Mouse (Mus musculus) liver, postnatal 0 days (tissue): ENCODE results near the gene Rasgef1b. TPM values are rescaled to one million over a fixed set of nuclear protein-coding genes. Genes with fewer than 3 reads are reported as not detected.

Experiments used
- ATAC-seq: fragments of 200-750 bp; cut with Nextera tagmentation; 2 replicates; pipeline ENCODE4 v1.8.0; 2017; ENCODE audit warnings: mild to moderate bottlenecking, moderate library complexity
- DNase-seq: peaks from one replicate; pipeline ENCODE4 v3.0.0-alpha.2; 2016
- H3K27ac ChIP-seq: fragments of 300-500 bp; sonication (generic); 2 replicates; pipeline ENCODE4 v1.5.1; 2014; ENCODE audit warnings: antibody characterized with exemption, moderate library complexity, mild to moderate bottlenecking, low read depth
- H3K27me3 ChIP-seq: fragments of 300-500 bp; sonication (generic); 2 replicates; pipeline ENCODE4 v1.6.1; 2014; ENCODE audit warnings: low read length, control low read depth, mixed read lengths; ENCODE audit not compliant: insufficient read depth
- H3K36me3 ChIP-seq: fragments of 300-500 bp; sonication (generic); replicated peaks from 2 replicates; pipeline ENCODE4 v1.6.1; 2014; ENCODE audit warnings: mild to moderate bottlenecking, control low read depth, low read length, moderate library complexity, mixed read lengths; ENCODE audit not compliant: insufficient read depth
- H3K4me1 ChIP-seq: fragments of 300-500 bp; sonication (generic); 2 replicates; pipeline ENCODE4 v1.6.1; 2014; ENCODE audit warnings: antibody characterized with exemption, mild to moderate bottlenecking, control low read depth; ENCODE audit not compliant: insufficient read depth
- H3K4me2 ChIP-seq: fragments of 300-500 bp; sonication (generic); 2 replicates; pipeline ENCODE4 v1.6.1; 2014; ENCODE audit warnings: low read depth, mild to moderate bottlenecking, low read length, moderate library complexity, mixed read lengths
- H3K4me3 ChIP-seq: fragments of 300-500 bp; sonication (generic); 2 replicates; pipeline ENCODE4 v1.5.1; 2014; ENCODE audit warnings: low read depth, low read length
- H3K9ac ChIP-seq: fragments of 300-500 bp; sonication (generic); replicated peaks from 2 replicates; pipeline ENCODE4 v1.6.1; 2014; ENCODE audit warnings: mild to moderate bottlenecking, moderate library complexity
- H3K9me3 ChIP-seq: fragments of 300-500 bp; sonication (generic); 2 replicates; pipeline ENCODE4 v1.6.1; 2016; ENCODE audit warnings: mild to moderate bottlenecking, control low read depth, low read length, mixed read lengths
- CTCF ChIP-seq: sonication (generic); IDR thresholded peaks from 2 replicates; pipeline ENCODE4 v1.5.1; 2016; ENCODE audit warnings: antibody characterized with exemption, low read depth
- EP300 ChIP-seq: IDR thresholded peaks from 2 replicates; pipeline ENCODE4 v1.6.1; 2016; ENCODE audit warnings: antibody characterized with exemption, low read depth, mild to moderate bottlenecking
- WGBS: fragments of 180-500 bp; shearing (Covaris S2); extraction: QIAGEN DNeasy Blood & Tissue Kit; methylation state at CpG from one replicate; pipeline ENCODE4 v1.1.7; 2014; ENCODE audit not compliant: insufficient replicate concordance; 5-methylcytosine and 5-hydroxymethylcytosine counted together
- polyA plus RNA-seq: library from polyadenylated mRNA; unstranded; fragments of >200 nt; fragmentation: Nextera tagmentation; extraction: Ambion mirVana; gene quantifications from 2 replicates; pipeline ENCODE4 v1.2.1, GENCODE M21; 2015

The Rasgef1b gene
- polyA plus RNA-seq, 1 experiment from 2014 or later = 11.8 TPM

- no peak overlapping the region for H3K27ac ChIP-seq
- no peak overlapping the region for H3K4me3 ChIP-seq
- no peak for DNase-seq
- H3K9me3 ChIP-seq = no peaks in the 10 kb centered on the region
- no peak overlapping the region for H3K9ac ChIP-seq
- TF ChIP-seq EP300 = no peak
- no peak for TF ChIP-seq CTCF
- H3K36me3 ChIP-seq = no peaks in the 10 kb centered on the region
- WGBS = 47% methylated on average over 7 of the region's 7 CpGs
- no peak for ATAC-seq
- H3K27me3 ChIP-seq = no peaks in the 10 kb centered on the region
- H3K4me1 ChIP-seq = no peaks in the 10 kb centered on the region; the same call in 1 of the 2 replicates
- no peak overlapping the region for H3K4me2 ChIP-seq
Observed at GRCm38 (mm10) chr5:99499404-99500089, 229.3 kb downstream of the Rasgef1b start.

GRCm38 (mm10) chr5:99497856-99498255 is 231.0 kb downstream of the Rasgef1b start:
- no peaks in the 10 kb centered on the region for H3K9me3 ChIP-seq
- ATAC-seq (no peak), DNase-seq (no peak)
- H3K27me3 ChIP-seq = no peaks in the 10 kb centered on the region
- H3K4me2 ChIP-seq = no peak overlapping the region
- no peak for TF ChIP-seq EP300
- TF ChIP-seq CTCF = no peak
- 59% methylated on average over 11 of the region's 11 CpGs for WGBS
- no peak overlapping the region for H3K4me3 ChIP-seq
- H3K9ac ChIP-seq = no peak overlapping the region
- no peak overlapping the region for H3K27ac ChIP-seq
- no peaks in the 10 kb centered on the region for H3K36me3 ChIP-seq
- H3K4me1 ChIP-seq = no peaks in the 10 kb centered on the region; the same call in 1 of the 2 replicates

- no peaks in the 10 kb centered on the region; the same call in 1 of the 2 replicates for H3K4me1 ChIP-seq
- H3K4me3 ChIP-seq = no peak overlapping the region
- 75% methylated on average over 8 of the region's 9 CpGs for WGBS
- H3K27ac ChIP-seq = no peak overlapping the region
- no peak for TF ChIP-seq CTCF
- no peaks in the 10 kb centered on the region for H3K27me3 ChIP-seq
- no peaks in the 10 kb centered on the region for H3K9me3 ChIP-seq
- H3K4me2 ChIP-seq = no peak overlapping the region
- H3K9ac ChIP-seq = no peak overlapping the region
- H3K36me3 ChIP-seq = no peaks in the 10 kb centered on the region
- DNase-seq (no peak), ATAC-seq (no peak)
Observed at GRCm38 (mm10) chr5:99496931-99497782, 231.7 kb downstream of the Rasgef1b start.

GRCm38 (mm10) chr5:99496157-99496453 is 232.8 kb downstream of the Rasgef1b start:
- H3K9me3 ChIP-seq = no peaks in the 10 kb centered on the region
- no peak for ATAC-seq
- WGBS = 64% methylated on average over 1 of the region's 1 CpGs

GRCm38 (mm10) chr5:99495354-99496156 is 233.3 kb downstream of the Rasgef1b start:
- ATAC-seq (no peak), DNase-seq (no peak)
- Histone ChIP-seq H3K36me3 (no peaks in the 10 kb centered on the region), H3K4me1 (no peaks in the 10 kb centered on the region; the same call in 1 of the 2 replicates), H3K9me3 (no peaks in the 10 kb centered on the region), H3K4me2 (no peak overlapping the region), H3K27ac (no peak overlapping the region), H3K4me3 (no peak overlapping the region), H3K27me3 (no peaks in the 10 kb centered on the region), H3K9ac (no peak overlapping the region)
- TF ChIP-seq CTCF (no peak), EP300 (no peak)
- WGBS = 65% methylated on average over 10 of the region's 10 CpGs

More at GRCm38 (mm10) chr5:99496157-99496453, 232.8 kb downstream of the Rasgef1b start:
- no peak for DNase-seq
- Histone ChIP-seq H3K36me3 (no peaks in the 10 kb centered on the region), H3K4me1 (no peaks in the 10 kb centered on the region; the same call in 1 of the 2 replicates), H3K9ac (no peak overlapping the region), H3K4me2 (no peak overlapping the region), H3K27ac (no peak overlapping the region), H3K27me3 (no peaks in the 10 kb centered on the region), H3K4me3 (no peak overlapping the region)
- no peak for TF ChIP-seq EP300
- no peak for TF ChIP-seq CTCF

GRCm38 (mm10) chr5:99493861-99494260 is 235.0 kb downstream of the Rasgef1b start:
- 44% methylated on average over 9 of the region's 9 CpGs for WGBS
- no peak overlapping the region for H3K4me3 ChIP-seq

More at GRCm38 (mm10) chr5:99493861-99494260, 235.0 kb downstream of the Rasgef1b start:
- no peak overlapping the region for H3K27ac ChIP-seq
- DNase-seq (no peak), ATAC-seq (no peak)
- TF ChIP-seq EP300 (no peak), CTCF (no peak)
- no peaks in the 10 kb centered on the region for H3K36me3 ChIP-seq
- H3K4me2 ChIP-seq = no peak overlapping the region
- H3K9ac ChIP-seq = no peak overlapping the region
- no peaks in the 10 kb centered on the region; the same call in 1 of the 2 replicates for H3K4me1 ChIP-seq
- no peaks in the 10 kb centered on the region for H3K9me3 ChIP-seq
- H3K27me3 ChIP-seq = no peaks in the 10 kb centered on the region
